Mouse (Mus musculus) liver (tissue): ENCODE results near the gene Adamts5.
A peak's percentile ranks its signal among the peaks of the same experiment; 100 is the strongest.

ENCODE experiments used
- DNase-seq: peaks from one replicate; pipeline ENCODE4 v3.0.0-alpha.2; 2020; ENCODE audit warnings: mixed read lengths

The Adamts5 gene

GRCm38 (mm10) chr16:85819808-85820458, 81.7 kb downstream of the Adamts5 start:
- DNase-seq: no peak

DNA sequence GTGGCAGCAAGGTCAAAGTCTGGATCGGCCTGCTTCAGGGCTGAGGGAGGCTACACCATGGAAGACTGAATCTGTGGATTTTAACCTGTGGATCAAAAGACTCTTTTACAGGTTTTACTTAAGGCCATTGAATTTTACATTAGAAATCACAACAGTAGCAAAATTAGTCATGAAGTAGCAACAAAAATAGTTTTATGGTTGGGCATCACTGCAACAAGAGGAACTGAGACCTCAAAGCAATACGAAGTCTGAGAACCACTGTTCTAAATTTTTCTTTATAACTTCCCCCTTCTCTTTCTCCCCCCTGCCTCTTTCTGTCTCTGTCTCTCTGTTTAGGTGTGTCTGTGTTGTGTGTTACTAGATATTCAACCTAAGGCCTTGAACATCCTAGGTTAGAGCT, 87.5 kb downstream of the Adamts5 start:
- no peak for DNase-seq

GRCm38 (mm10) chr16:85807626-85808025, 94.0 kb downstream of the Adamts5 start:
- peak; percentile 31 for DNase-seq

DNA sequence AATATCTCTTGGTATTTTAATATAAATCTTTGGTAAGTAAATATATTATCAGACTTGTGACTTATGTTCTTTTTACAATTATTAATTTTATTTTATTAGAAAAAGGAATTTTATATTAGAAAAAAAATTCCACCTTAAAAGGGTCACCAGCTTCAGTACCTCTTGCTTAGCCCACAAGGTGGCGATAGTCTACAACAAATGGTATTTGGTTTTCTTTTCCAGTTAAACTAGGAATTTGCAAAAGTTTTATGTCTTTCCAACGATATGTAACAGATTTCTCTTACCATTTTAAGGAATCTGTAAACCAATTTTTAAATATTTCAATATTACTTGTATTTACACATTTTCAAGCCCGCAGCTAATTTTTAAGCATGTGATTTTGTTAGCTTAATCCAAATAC, 94.6 kb downstream of the Adamts5 start:
- DNase-seq: peak; percentile 25
